Mouse (Mus musculus) midbrain, embryonic 15.5 days (tissue): Measurements from ENCODE around the gene Tfap2e. TPM values are rescaled to one million over a fixed set of nuclear protein-coding genes. Genes with fewer than 3 reads are reported as not detected.
A peak's percentile ranks its signal among the peaks of the same experiment; 100 is the strongest.

Source experiments
- ATAC-seq: fragments of 200-750 bp; cut with Nextera tagmentation; replicated peaks from 2 replicates; pipeline ENCODE4 v1.8.0; 2017; ENCODE audit warnings: moderate TSS enrichment
- H3K27ac ChIP-seq: fragments of 300-500 bp; sonication (generic); 2 replicates; pipeline ENCODE4 v1.5.1; 2015; ENCODE audit warnings: mild to moderate bottlenecking, inconsistent platforms
- H3K27me3 ChIP-seq: fragments of 300-500 bp; sonication (generic); replicated peaks from 2 replicates; pipeline ENCODE4 v1.6.1; 2015; ENCODE audit warnings: inconsistent platforms
- H3K36me3 ChIP-seq: fragments of 300-500 bp; sonication (generic); replicated peaks from 2 replicates; pipeline ENCODE4 v1.6.1; 2015; ENCODE audit warnings: inconsistent platforms
- H3K4me1 ChIP-seq: fragments of 300-500 bp; sonication (generic); 2 replicates; pipeline ENCODE4 v1.6.1; 2015; ENCODE audit warnings: inconsistent platforms
- H3K4me2 ChIP-seq: fragments of 300-500 bp; sonication (generic); 2 replicates; pipeline ENCODE4 v1.6.1; 2015; ENCODE audit warnings: inconsistent platforms, mild to moderate bottlenecking, moderate library complexity
- H3K4me3 ChIP-seq: fragments of 300-500 bp; sonication (generic); 2 replicates; pipeline ENCODE4 v1.5.1; 2015; ENCODE audit warnings: mild to moderate bottlenecking, inconsistent platforms
- H3K9ac ChIP-seq: fragments of 300-500 bp; sonication (generic); 2 replicates; pipeline ENCODE4 v1.6.1; 2015; ENCODE audit warnings: mild to moderate bottlenecking, inconsistent platforms
- H3K9me3 ChIP-seq: fragments of 300-500 bp; sonication (generic); 2 replicates; pipeline ENCODE4 v1.6.1; 2016; ENCODE audit warnings: inconsistent platforms
- WGBS: fragments of 180-500 bp; shearing (Covaris S2); methylation state at CpG from one replicate; pipeline ENCODE4 v1.1.7; 2015; ENCODE audit warnings: mixed read lengths; 5-methylcytosine and 5-hydroxymethylcytosine counted together
- polyA plus RNA-seq: library from polyadenylated mRNA; unstranded; fragments of >200 nt; fragmentation: Nextera tagmentation; extraction: Ambion mirVana; gene quantifications from 2 replicates; pipeline ENCODE4 v1.2.1, GENCODE M21; 2015

The Tfap2e gene
- polyA plus RNA-seq, 1 experiment from 2014 or later = 0.93 TPM

DNA sequence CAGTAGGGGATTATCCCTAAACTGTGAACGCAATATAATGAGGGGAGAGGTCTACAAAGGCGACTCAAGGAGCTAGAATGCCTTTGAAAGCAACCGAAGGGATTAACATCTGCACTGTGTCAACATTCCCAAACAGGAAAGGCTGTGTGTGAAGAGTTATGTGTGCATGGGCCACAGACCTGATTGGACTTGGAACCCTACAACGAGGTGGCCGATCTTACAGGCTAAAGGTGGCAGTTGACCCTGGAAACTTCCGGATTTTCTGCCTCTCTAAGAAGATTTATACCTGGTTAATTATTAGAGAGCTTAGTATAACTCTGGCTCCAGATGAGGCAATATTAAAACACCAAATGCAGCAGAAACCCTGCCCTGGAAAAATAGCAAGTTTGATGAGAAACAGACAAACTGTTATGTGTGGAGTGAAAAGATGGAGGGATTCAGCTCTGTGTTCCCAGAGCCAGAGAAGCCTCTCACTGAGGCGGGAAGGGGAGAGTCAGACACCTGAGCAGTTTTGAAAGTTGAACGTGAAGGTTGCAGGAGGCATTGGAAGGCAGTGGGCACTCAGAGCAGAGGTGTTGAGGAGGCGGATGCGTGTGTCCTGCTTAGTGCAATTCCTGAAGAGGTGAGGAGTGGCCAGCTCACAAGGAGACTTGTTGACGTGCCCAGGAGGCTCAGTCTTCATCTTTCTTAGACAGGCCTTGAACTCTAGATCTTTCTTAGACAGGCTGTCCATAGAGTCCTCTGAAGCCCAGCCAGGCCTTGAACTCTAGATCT, 26.7 kb upstream of the Tfap2e start:
- WGBS = 57% methylated on average over 11 of the region's 11 CpGs
- Histone ChIP-seq H3K4me3 (no peak overlapping the region), H3K9me3 (no peaks in the 10 kb centered on the region), H3K36me3 (peaks cover 3% of the 10 kb centered on the region; the same call in 1 of the 2 replicates), H3K27ac (no peak overlapping the region), H3K4me2 (no peak overlapping the region), H3K4me1 (0 out of 2 replicates have a peak, but pooled peaks cover 2% of the 10 kb centered on the region), H3K27me3 (no peaks in the 10 kb centered on the region), H3K9ac (no peak overlapping the region)
- ATAC-seq = no peak

GRCm38 (mm10) chr4:126759435-126759834, 23.4 kb upstream of the Tfap2e start:
- no peak for ATAC-seq
- H3K4me2 ChIP-seq = no peak overlapping the region
- 84% methylated on average over 2 of the region's 2 CpGs for WGBS
- no peak overlapping the region for H3K4me3 ChIP-seq
- peaks cover 3% of the 10 kb centered on the region; the same call in 1 of the 2 replicates for H3K36me3 ChIP-seq
- no peaks in the 10 kb centered on the region for H3K9me3 ChIP-seq
- H3K27ac ChIP-seq = no peak overlapping the region
- no peaks in the 10 kb centered on the region for H3K27me3 ChIP-seq
- peaks cover 11% of the 10 kb centered on the region for H3K4me1 ChIP-seq
- no peak overlapping the region for H3K9ac ChIP-seq

- H3K27me3 ChIP-seq = no peaks in the 10 kb centered on the region
- H3K4me3 ChIP-seq = no peak overlapping the region
- no peak overlapping the region for H3K4me2 ChIP-seq
- no peak for ATAC-seq
- peaks cover 16% of the 10 kb centered on the region for H3K4me1 ChIP-seq
- no peak overlapping the region for H3K9ac ChIP-seq
- WGBS = 83% methylated on average over 5 of the region's 5 CpGs
- no peak overlapping the region for H3K27ac ChIP-seq
- peaks cover 3% of the 10 kb centered on the region; the same call in 1 of the 2 replicates for H3K36me3 ChIP-seq
- no peaks in the 10 kb centered on the region for H3K9me3 ChIP-seq
Observed at GRCm38 (mm10) chr4:126758299-126758698, 22.3 kb upstream of the Tfap2e start.

DNA sequence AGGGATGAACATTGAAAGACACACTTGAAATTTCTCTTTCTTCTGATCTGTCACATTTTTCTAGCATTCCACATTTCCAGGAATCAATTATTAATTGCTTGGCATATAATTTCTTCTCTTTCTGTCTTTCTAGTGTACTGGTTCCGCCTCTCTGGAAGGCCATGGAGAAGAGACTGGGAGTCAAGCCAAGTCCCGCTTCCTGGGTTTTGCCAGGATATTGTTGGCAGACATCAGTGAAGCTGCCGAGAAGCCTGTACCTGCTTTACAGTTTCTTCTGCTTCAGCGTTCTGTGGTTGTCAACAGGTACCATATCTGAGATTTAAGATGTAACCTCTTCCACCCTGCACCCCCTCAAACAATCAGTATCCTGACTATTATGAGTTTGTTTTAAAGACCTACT, 20.7 kb upstream of the Tfap2e start:
- no peak overlapping the region for H3K9ac ChIP-seq
- ATAC-seq = no peak
- no peak overlapping the region for H3K27ac ChIP-seq
- H3K4me1 ChIP-seq = peaks cover 23% of the 10 kb centered on the region
- no peaks in the 10 kb centered on the region for H3K27me3 ChIP-seq
- peaks cover 3% of the 10 kb centered on the region; the same call in 1 of the 2 replicates for H3K36me3 ChIP-seq
- H3K9me3 ChIP-seq = no peaks in the 10 kb centered on the region
- 81% methylated on average over 4 of the region's 4 CpGs for WGBS
- no peak overlapping the region for H3K4me2 ChIP-seq
- H3K4me3 ChIP-seq = no peak overlapping the region

DNA sequence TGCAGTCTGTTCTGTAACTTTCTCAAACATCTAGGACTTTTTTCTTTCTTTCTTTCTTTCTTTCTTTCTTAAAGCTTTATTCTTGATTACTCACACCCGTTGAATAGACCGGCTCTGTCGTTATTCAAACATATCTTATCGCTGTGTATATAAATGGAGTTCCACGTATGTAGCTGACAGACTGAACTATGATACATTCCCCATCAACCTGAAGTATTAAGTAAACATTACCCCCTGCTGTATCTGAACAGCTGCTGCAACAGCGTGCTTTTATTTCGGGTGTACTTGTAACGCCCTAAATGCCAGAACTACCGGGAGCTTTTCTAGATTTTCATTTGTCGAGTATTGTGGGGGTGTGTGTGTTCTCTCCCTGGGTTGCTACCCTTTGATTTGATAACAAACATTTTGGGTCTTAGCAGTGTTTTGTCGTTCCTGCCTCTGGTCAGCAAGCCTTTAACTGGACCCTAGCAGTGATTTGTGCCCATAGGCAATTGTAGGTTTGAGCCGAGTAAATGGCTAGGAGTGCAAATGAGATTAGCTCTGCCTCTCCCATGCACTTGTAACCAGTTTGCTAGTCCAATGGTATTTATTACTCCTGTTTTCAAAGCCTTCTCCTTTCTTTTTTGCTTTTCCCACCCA, 18.8 kb upstream of the Tfap2e start:
- ATAC-seq = no peak
- Histone ChIP-seq H3K36me3 (0 out of 2 replicates have a peak, but pooled peaks cover 8% of the 10 kb centered on the region), H3K4me3 (peak overlapping the region; percentile 96), H3K9me3 (no peaks in the 10 kb centered on the region), H3K4me1 (peaks cover 42% of the 10 kb centered on the region), H3K27ac (peak overlapping the region; percentile 97; the same call in 1 of the 2 replicates), H3K27me3 (no peaks in the 10 kb centered on the region), H3K4me2 (peak overlapping the region; percentile 78), H3K9ac (peak overlapping the region; percentile 97; the same call in 1 of the 2 replicates)
- WGBS = 45% methylated on average over 12 of the region's 12 CpGs

GRCm38 (mm10) chr4:126754231-126754611, 18.2 kb upstream of the Tfap2e start:
- under 1% methylated on average over 12 of the region's 12 CpGs for WGBS
- Histone ChIP-seq H3K9me3 (no peaks in the 10 kb centered on the region), H3K4me1 (peaks cover 48% of the 10 kb centered on the region)

GRCm38 (mm10) chr4:126753268-126754230, 17.5 kb upstream of the Tfap2e start, which contains the start of the genes Ncdn and AU040320:
TSS of gene Ncdn (minus strand) at chr4:126753438.
TSS of gene AU040320 (plus strand) at chr4:126753544.
- Histone ChIP-seq H3K9ac (peak within 1 kb of the TSS; percentile 97), H3K4me3 (peak within 1 kb of the TSS; percentile 96), H3K27ac (peak within 1 kb of the TSS; percentile 97), H3K27me3 (no peaks in the 10 kb centered on the region), H3K4me1 (peaks cover 55% of the 10 kb centered on the region), H3K36me3 (peaks cover 10% of the 10 kb centered on the region; the same call in 1 of the 2 replicates), H3K9me3 (no peaks in the 10 kb centered on the region), H3K4me2 (peak within 1 kb of the TSS; percentile 78)
- under 1% methylated on average over 68 of the region's 71 CpGs for WGBS
- peak; percentile 97 for ATAC-seq

More at GRCm38 (mm10) chr4:126754231-126754611, 18.2 kb upstream of the Tfap2e start:
- Histone ChIP-seq H3K36me3 (peaks cover 10% of the 10 kb centered on the region; the same call in 1 of the 2 replicates), H3K27ac (peak overlapping the region; percentile 97), H3K4me3 (peak overlapping the region; percentile 96), H3K4me2 (peak overlapping the region; percentile 78), H3K9ac (peak overlapping the region; percentile 97), H3K27me3 (no peaks in the 10 kb centered on the region)
- ATAC-seq = no peak

- Histone ChIP-seq H3K4me2 (peak overlapping the region; percentile 78), H3K36me3 (peaks cover 7% of the 10 kb centered on the region; the same call in 1 of the 2 replicates), H3K9me3 (no peaks in the 10 kb centered on the region), H3K27me3 (no peaks in the 10 kb centered on the region), H3K4me1 (peaks cover 58% of the 10 kb centered on the region), H3K9ac (peak overlapping the region; percentile 97), H3K27ac (peak overlapping the region; percentile 97), H3K4me3 (peak overlapping the region; percentile 96)
- under 1% methylated on average over 23 of the region's 23 CpGs for WGBS
- peak; percentile 13 for ATAC-seq
Observed at GRCm38 (mm10) chr4:126752608-126753141, 16.6 kb upstream of the Tfap2e start.

DNA sequence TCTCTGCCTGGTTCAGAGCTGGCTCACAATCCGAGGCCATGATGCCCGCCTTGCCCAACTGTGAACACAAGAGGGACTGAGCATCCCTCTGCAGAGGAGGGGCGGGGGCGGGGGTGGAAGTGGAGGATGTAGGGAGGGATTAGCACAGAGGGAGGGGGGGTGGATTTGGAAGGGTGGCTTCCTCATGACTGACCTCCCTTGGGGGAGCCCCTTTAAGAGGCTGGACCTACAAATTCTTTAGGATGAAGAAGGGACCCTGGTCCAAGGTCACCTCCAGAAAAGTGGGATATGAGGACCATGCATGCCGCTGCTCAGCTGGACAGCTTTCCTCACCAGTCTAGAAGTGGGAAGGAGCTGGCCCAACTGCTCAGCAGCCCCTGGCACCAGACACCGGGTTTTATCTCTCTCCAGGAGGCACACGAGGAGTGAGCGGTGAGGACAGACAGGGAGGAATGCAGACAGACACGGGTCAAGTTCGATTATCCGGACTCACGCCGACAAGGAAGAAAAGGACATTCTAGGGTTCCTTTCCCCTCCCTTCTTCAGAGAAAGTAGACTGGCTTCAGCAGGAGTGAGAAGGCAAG, 16.1 kb upstream of the Tfap2e start:
- H3K4me1 ChIP-seq = peaks cover 58% of the 10 kb centered on the region
- ATAC-seq = no peak
- peaks cover 9% of the 10 kb centered on the region; the same call in 1 of the 2 replicates for H3K36me3 ChIP-seq
- peak overlapping the region; percentile 97 for H3K9ac ChIP-seq
- no peaks in the 10 kb centered on the region for H3K27me3 ChIP-seq
- H3K27ac ChIP-seq = peak overlapping the region; percentile 97
- H3K4me3 ChIP-seq = peak overlapping the region; percentile 96
- no peaks in the 10 kb centered on the region for H3K9me3 ChIP-seq
- under 1% methylated on average over 13 of the region's 13 CpGs for WGBS
- H3K4me2 ChIP-seq = peak overlapping the region; percentile 78

GRCm38 (mm10) chr4:126751556-126752023, 15.6 kb upstream of the Tfap2e start:
- ATAC-seq = no peak
- Histone ChIP-seq H3K4me2 (peak overlapping the region; percentile 78), H3K9ac (peak overlapping the region; percentile 97), H3K4me1 (peaks cover 58% of the 10 kb centered on the region), H3K27ac (no peak overlapping the region), H3K9me3 (no peaks in the 10 kb centered on the region), H3K4me3 (peak overlapping the region; percentile 96), H3K27me3 (no peaks in the 10 kb centered on the region), H3K36me3 (peaks cover 11% of the 10 kb centered on the region; the same call in 1 of the 2 replicates)
- 44% methylated on average over 10 of the region's 10 CpGs for WGBS
